Mouse (Mus musculus) liver, postnatal 0 days (tissue): ENCODE results near the gene Prom2.

Experiments
- CTCF ChIP-seq: sonication (generic); IDR thresholded peaks from 2 replicates; pipeline ENCODE4 v1.5.1; 2016; ENCODE audit warnings: antibody characterized with exemption, low read depth
- EP300 ChIP-seq: IDR thresholded peaks from 2 replicates; pipeline ENCODE4 v1.6.1; 2016; ENCODE audit warnings: antibody characterized with exemption, low read depth, mild to moderate bottlenecking

DNA sequence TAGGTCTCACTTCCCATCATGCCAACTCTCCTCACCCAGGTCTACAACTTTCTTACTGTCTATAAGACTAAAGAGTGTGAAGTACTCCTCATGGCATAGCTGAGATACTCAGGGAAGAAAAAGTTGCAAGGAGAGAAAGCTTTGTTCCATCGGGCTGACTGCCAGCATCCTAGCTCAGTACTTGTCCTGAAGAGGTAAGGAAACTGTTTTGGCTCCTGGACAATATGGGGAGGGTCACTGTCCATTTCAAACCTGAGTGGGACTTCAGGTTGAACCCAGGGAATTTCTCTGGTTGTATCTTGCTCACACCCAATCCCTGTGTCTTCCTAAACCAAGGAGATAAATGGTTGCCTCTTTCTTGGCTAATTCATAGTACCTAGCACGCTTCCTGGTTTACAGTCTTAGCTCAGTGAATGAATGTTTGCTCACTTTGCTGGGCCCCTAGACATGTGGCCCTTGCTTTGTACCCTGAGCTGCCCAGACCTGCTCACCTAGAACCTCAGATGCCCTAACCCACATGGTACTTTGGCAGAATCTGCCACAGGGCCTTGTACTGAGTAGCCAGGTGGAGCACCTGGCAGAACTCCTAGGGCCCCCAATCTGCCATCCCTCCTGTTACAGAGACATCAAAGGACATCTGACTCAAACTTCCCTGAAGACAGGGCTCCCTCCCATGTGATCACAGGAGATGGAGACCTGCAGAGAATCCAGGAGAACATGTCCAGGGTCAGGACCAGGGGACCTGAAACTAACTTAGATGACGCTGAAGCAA, 16.1 kb downstream of the Prom2 start:
- TF ChIP-seq CTCF (no peak), EP300 (no peak)
